Mouse (Mus musculus): ENCODE measurements around the gene Acvr1. TPM values are rescaled to one million over a fixed set of nuclear protein-coding genes. Genes with fewer than 3 reads are reported as not detected.

Gene Acvr1
- 10 to 100 TPM; 57.6 to 63.7 TPM for total RNA-seq (2021)
- long read RNA-seq, experiment 1, transcript Acvr1-204 (12 exons, 3,050 nt): minor isoform, 6 of 25 reads
- long read RNA-seq, experiment 1, transcript Acvr1-201 (11 exons, 2,394 nt): major isoform, 13 of 25 reads
- long read RNA-seq, experiment 1, partial matches to known transcripts: 4 of 25 reads
- long read RNA-seq, experiment 1, other reads (novel, unspliced or antisense): 1 of 25 reads
- long read RNA-seq, experiment 2, transcript Acvr1-204 (12 exons, 3,050 nt): major isoform, 35 of 98 reads
- long read RNA-seq, experiment 2, transcript Acvr1-201 (11 exons, 2,394 nt): minor isoform, 33 of 98 reads
- long read RNA-seq, experiment 2, partial matches to known transcripts: 5 of 98 reads
- long read RNA-seq, experiment 2, other reads (novel, unspliced or antisense): 22 of 98 reads

DNA sequence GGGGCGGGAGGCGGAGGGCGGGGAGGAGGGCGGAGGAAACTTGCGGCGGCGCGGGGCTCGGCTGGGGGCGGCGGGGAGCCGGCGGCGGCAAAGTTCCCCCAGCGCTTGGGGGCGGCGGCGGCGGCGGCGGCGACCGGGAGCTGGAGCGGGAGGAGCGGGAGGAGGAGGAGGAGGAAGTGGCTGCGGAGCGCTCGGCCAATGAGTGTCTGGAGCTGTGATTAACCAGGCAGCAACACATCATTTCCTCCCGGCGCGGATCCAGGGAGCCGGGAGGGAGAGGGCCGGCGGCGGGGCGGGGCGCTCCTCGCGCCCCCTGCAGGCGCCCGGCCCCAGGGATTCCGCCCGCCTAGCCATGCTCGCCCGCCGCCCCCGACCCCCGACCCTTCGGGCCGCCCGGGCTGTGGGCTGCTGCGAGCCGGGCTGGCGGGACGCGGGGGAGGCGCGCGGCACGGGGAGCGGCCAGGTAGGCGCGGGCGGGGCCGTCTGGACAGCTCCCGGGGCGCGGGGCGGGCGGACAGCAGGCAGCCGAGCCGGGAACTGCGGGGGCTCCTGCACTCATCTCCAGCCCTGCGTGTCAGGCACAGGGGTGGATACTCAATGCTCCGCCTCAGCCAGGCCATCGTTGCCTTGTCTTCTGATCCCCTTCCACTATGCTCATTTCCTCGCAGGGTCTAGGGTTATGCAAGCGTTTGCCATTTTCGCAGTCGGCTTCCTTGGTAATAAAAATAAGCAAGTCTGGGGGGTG, at the start of gene Acvr1, which contains the start of gene Upp2:
Gene Acvr1 (minus strand): TSS at position 92 of the 745 bp plus-strand sequence.
Gene Upp2 (plus strand): TSS at position 233 of the 745 bp plus-strand sequence.
- DNase-seq (ENCODE audit: low spot score in 2 of 2): peak; percentile 61 to 70

DNA sequence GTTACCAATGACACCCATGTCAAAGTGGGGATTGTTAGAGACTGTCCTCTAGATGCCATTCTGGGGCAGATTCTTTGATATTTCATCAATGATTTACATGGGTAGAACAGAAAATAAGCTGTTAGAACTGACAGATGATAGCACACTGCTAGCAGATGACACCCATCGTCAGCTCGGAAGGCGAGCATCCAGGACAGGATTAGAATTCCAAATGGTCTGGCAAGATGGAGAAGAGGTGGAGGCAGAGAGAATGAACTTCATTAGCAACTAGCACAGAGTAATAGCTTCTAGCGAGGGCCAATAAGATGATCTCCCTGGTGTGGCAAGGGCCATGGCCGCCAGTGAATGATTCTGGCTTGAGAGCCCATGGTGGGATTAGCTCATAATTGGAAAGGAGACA, 48.8 kb upstream of the Acvr1 start:
- no peak for DNase-seq (ENCODE audit: low spot score in 2 of 2)

DNA sequence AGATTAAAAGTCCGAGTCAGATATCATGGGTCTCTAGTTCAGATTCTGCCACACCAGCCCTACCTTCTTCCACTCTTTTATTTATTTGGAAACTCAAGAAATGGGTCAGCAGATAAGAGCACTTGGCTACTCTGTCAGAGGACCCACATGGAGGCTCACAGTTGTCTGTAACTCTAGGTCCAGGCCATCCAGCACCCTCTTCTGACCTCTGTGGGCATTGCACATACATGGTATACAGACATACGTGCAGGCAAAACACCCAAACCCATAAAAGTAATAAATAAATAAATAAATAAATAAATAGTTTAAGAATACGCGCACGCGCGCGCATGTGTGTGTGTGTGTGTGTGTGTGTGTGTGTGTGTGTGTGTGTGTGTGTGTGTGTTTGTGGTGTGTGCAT, 47.9 kb upstream of the Acvr1 start:
- no peak for DNase-seq (ENCODE audit: low spot score in 2 of 2)

DNA sequence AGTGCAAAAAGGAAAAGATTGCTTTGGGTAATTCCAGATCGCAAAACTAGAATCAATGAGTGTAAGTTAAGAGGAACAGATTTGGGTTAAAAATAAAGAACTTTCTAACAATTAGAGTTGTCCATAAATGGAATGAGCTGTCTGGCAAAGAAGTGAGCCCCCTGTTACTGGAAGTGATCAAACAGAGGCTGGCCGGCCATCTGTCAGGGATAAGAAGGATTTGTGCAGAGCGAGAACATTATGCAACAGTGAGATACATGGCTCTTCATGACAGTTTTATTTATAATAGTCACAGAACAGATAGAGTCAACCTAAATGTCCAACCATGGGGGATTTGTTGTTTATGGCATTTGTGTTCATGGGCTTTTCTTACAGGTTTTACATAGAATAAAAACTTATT, 46.8 kb upstream of the Acvr1 start:
- no peak for DNase-seq (ENCODE audit: low spot score in 2 of 2)

DNA sequence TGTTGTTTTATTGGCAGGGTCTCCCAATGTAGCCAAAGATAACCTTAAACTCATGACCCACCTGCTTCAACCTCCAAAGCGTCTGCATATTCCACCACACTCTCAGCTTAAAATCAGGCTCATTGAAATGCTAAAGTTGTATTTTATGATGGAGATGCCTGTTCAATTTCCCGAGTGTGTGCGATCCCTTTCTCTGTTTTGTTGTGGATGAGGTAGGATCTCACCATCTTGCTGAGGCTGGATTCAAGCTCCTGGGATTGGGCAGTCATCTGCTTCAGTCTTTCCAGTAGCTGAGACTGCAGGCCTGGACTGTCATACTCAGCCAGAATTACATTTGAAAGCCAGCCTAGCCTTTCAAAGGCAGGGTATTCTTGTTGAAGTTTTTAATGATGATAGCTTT, 37.8 kb upstream of the Acvr1 start:
- no peak for DNase-seq (ENCODE audit: low spot score in 2 of 2)

DNA sequence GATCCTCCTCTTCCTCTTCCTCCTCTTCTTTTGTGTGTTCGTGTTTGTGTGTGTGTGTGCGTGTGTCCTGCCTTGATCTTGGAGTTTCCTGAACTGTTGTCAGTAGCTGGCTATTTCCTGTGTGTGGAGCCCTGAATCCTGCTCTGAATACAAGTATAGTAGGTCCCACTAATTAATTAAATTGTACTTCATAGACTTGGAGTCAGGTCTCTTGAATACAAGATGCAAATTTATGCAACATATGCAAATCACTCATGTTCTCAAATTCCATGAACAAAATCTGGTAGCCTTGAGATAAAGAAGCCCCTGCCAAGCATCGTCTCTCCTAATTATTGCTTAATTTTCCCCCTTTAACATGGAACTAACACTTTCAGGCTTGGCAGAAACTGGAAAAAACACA, 36.4 kb upstream of the Acvr1 start:
- DNase-seq (ENCODE audit: low spot score in 2 of 2): no peak

DNA sequence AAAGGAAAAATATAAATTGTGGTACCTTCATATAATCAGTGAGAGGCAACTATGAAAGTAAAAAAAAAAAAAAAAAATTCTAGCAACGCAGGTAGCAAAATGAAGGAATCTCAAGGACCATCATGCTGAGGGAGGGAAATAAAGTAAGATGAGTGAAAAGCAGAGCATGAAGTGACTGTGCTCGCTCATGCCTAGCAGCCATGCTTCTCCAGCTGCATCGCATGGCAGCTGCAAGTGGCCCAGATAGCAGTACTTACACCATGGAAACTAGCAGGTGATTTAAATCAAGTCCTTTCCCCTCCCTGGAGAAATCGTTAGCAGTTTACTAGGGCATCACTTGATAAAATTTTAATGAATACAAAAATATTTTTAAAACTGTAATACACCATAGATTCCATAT, 34.4 kb upstream of the Acvr1 start:
- DNase-seq (ENCODE audit: low spot score in 2 of 2): no peak

DNA sequence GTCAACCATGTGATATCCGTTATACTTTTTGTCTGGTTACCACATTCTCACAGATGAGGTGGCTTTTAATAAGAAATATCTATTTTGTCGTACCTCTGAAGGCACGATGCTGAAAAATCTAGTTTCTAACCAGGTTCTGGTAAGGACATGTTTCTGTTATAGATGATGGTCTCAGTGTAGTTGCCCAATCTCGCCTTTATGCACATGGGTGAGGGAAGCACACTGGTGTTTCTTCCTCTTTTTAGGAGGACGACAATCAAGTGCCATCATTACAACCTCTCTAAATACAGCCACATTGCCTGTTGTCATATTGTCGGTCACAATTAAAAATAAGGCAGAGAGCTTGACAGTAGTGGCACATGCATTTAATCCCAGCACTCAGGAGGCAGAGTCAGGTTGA, 32.7 kb upstream of the Acvr1 start:
- DNase-seq (ENCODE audit: low spot score in 2 of 2): no peak

DNA sequence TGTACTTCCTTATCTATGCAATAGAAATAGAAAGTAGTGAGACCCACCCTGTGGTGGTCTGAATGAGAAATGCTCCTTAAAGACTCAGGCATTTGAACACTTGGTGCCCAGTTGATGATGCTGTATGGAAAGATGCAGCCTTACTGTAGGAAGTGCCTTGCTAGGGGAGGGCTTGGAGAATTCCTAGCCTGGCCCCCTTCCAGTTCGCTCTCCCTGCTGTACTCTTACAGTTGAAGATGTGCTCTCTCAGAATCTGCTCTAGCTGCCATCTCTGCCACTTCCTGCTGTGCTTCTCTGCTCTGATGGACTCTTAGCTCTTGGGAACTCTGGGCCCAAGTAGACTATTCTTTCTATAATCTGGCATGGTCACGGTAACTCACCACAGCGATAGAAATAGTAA, 30.6 kb upstream of the Acvr1 start:
- DNase-seq (ENCODE audit: low spot score in 2 of 2): no peak

DNA sequence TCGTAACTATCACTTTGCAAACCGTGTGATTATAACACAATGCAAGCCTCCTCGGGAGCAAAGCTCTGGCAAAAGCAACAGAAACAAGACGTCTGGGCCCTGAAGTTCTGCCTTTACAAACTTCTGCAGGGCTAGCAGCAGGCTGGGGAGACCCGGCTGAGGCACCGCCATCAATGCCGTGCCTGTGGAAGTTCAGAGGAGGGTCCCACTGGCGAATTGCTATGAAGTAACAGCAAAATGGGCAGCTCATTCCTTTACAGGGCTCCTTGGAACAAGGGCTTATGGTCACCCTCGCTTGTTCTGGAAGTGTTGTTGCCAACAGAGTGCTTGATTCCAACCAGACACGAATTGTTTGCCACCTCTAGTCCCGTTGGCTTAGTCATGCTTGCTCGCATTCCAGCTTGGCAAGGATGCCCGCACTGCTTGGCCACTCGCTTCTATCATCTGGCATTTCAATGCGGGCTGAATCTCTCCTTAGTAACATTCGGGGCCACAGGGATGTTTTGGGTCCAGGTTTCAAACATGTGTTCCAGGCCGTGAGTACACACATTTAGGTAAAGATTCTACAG, 29.9 kb upstream of the Acvr1 start:
- no peak for DNase-seq (ENCODE audit: low spot score in 2 of 2)

DNA sequence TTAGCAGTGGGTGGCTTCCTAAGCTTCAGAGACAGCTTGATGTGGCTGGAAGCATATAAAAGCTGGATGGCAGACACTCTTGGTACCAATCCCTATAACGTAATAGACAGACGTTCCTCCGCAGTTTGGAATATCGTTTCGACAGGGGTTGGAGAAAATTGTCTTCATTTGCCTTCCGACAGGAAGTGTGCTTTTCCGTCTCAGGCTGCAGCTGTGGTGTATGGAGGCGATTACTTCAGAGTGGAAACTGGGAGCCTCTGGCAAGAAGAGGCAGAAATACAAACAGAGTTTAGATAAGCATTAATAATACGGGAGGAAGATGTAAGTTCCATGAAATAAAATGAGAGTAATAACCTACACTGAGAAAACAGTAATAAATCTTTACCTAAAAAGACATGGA, 28.4 kb upstream of the Acvr1 start:
- DNase-seq (ENCODE audit: low spot score in 2 of 2): no peak

DNA sequence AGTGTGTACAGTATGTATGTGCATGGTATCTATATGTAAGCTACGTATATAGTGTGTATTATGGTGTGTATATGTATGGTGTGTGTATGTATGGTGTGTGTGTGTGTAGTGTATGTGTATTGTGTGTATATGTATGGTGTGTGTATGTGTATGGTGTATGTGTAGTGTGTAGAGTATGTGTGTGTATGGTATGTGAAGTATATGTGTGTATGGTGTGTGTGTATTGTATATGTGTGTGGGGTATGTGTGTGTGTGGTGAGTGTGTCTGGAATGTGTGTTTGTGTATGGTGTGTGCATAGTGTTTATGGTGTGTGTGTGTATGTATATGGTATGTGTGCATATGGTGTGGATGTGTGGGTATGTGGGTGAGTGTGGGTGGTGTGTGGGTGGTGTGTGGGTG, 23.1 kb upstream of the Acvr1 start:
- DNase-seq (ENCODE audit: low spot score in 2 of 2): no peak

DNA sequence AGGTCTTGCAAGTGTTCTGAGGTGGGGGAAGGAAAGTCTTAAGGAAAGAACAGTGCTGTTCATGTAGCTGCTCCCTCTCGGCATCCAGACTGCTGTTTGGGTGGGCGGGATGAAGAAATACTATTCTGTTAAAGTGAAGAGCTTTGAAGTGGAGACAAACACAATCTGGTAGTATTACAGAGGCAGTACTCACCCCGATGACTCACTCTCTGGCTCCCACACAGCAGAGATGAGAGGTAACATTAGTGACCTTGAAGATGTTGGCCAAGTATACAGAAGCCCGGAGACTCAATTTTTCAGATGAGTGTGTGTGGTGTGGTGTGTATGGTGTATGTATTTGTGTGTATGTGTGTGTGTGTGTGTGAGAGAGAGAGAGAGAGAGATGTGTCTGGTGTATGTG, 22.7 kb upstream of the Acvr1 start:
- DNase-seq (ENCODE audit: low spot score in 2 of 2): no peak

DNA sequence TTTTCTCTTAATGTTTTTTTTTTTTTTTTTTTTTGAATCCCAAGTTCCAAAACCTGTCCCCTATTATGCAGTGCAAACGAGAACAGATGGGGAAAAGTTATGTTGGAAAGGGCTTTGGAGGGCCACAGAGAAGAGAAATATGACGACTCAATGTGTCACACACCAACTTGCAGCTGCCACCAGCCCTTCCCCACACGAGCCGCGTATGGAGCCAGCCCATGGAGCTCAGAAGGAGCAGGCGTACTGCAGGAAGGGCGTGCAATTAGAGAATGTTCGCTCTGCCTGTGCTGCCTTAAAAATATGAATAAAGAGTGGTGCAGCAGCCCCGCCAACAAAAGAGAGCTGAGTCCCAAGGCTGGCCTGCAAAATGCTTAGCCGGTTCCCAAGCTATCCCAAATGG, 19.4 kb upstream of the Acvr1 start:
- no peak for DNase-seq (ENCODE audit: low spot score in 2 of 2)

DNA sequence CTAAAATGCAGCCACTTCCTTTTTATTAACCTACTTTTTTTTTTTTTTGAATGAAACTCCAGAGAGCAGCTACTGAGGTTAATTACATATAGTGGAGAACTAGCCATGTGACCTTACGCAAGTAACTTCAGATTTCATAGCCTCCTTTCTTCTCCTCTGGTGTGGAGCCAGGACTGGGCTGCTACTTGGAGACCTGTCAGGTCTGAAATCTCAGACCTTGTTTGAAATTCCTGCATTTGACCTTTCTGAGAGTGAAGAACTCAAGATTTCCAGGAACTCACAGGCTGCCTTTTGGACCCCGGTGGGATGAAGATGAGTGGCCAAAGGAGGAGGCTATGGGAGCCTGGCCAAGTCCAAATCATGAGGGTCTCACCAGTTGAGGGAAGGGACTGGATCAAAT, 7.2 kb upstream of the Acvr1 start:
- no peak for DNase-seq (ENCODE audit: low spot score in 2 of 2)

DNA sequence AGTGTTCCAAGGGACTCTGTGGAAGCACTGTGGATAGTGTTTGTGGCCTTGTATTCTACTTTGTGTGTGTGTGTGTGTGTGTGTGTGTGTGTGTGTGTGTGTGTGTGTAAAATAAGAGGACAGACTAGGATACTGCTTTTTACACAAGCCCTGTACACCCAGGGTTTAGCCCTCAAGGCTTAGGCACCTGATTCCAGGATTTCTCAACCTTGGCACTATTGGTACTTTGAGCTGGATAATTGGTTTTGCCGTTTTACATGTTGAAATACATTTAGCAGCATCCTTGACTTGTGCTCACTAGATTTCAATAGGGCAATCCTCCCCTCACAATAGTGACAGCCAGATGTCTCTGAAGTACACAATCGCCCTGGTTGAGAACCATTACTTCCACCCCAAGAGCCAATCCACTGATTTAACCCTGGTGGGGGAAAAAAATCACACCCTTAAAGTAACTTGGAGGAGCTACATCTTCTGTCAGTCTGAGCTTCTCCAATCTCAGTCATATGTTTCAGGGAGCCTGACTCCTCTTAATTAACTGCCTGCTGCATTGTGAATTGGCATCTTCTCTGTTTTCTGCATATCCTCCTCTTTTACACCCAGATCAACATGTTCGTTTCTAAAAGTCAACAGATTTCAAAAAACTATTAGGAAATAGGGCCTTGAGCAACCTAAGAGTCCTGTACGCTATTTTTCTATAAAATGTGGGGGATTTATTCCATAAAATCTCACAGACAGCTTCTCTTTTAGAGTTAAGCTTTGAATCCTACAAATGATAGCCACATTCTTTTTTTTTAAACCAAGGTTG, 2.1 kb upstream of the Acvr1 start:
- DNase-seq (ENCODE audit: low spot score in 2 of 2): no peak

DNA sequence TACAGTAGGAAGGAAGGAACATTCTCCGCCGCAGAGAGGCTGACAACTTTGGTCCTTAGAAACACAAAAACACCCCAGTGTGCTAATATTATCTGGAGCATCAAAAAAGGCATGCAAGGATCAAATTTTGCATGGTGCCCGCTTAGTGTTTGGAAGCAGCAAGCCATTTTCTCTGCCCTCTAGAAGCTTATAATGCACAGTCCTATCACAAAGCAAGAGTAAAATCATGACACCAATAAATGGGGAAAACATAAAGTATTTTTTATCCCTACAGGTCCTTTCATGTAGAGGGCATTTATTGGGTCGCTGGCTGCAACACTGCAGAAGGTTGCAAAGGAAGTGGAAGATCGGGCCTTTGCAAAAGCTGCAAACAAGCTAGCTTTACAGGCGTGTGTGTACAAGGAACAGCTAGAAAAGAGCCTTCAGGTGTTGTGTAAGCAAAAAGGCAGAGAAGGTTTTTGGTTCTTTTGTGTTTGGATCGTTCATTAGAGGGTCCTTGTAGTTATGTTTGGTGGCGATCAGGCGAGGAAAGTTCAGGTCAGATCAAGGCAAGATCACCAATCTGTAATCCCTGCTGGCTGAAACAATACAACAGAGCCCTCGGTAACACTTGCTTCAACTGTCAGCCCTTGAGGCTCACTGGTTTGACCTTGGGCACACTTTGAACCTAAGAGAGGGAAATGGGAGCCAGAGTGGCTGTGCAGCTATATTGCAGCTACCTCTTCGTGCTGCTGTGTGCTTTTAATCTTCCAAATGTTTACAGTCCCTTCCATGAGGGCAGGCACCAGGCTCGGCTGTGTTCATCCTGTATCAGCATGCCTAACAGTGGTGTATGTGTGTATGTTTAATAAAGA, 1.1 kb upstream of the Acvr1 start:
- DNase-seq (ENCODE audit: low spot score in 2 of 2): no peak

DNA sequence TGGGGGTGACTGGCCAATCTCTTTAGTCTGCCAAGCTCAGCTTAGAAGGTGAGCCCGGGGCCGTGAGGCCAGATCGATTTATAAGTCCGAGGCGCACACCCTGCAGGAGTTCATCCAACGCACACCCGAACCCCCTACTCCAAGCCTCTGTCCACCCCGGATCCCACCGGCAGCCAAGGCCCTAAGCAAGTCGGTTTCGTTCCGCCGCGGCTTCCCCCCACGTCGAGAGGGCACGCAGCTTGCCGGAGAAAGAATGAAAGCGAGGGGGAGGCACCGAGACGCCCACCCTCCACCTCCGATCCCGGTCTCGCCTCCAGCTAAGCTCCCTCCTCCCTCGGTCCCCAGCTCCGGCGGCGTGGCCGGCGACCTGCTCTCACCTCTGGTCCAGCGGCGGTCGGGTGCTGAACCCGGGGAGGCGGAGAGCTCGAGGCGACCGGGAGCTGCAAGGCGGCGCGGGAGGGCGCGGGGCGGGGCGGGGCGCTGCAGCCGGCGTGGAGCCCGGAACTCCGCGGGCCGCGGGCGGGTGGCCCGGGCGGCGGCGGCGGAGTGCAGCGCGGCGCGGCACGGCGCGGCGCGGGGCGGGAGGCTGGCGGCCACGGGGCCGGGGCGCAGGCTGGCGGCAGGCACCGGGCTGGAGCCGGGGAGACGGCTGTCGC, 419 bp downstream of the Acvr1 start:
- DNase-seq (ENCODE audit: low spot score in 2 of 2): peak; percentile 29 to 37

DNA sequence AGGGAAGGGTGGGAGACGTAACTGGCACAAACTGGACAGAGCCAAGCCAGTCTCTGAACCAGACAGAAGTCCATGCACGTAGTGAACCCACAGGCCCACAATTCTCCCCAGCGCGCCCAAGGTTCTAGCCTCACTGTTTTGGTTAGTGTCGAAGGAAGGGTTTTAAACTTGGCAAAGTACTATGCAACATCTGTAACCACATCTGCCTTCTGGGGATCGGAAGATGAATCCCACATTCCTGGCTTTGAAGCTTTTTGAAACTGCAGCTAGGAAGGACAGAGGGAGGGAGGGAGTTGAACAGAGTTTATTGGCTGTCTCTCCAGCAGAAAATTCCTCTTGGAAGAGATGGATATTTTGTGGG, 928 bp downstream of the Acvr1 start:
- no peak for DNase-seq (ENCODE audit: low spot score in 2 of 2)

DNA sequence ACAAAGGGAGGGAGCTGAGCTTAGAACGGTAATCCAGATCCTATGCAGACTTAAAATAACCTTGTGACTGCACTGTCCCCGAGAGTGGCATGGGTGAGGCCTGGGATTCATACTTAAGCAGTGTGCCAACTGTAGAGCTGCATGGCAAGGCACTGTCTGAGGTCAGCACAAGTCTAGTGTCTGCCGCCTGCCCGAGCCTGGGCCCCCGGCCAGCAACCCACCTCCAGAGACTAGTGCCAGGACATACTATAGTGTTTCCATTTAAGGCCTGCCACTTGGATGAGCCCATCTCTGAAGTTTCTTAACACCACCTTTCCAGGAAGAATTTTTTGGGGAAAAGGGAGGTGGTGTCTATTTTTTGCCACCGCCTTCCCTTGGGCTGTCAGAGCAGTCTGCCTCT, 1.7 kb downstream of the Acvr1 start:
- DNase-seq (ENCODE audit: low spot score in 2 of 2): no peak
